Mouse (Mus musculus): ENCODE measurements around the gene Gltp.

Gltp gene

GRCm38 (mm10) chr5:114658255-114658654 lies 32.5 kb downstream of the Gltp start, which contains the start of gene Trpv4:
Gene Trpv4 (minus strand): TSS chr5:114658421.
- DNase-seq (ENCODE audit: inconsistent ontology term) = peak; percentile 73

DNA sequence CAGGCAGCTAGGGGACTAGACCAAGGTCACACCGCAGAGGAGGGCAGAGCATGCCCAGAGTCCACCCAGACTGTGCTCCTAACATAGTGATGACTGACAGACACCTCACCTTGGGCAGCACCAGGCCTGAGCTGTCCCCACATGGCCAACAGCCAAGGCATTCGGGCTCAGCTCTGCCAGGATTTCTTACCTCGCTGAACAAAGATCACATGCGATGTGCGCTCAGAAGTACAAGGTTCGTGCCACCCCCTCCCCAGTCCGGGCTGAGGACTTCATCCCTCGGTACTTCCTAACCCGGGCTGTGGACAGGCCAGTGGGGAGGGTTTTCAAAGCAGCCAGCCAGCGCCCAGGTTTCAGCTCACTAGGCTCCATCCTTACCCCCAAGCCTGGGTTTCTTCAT lies 33.4 kb downstream of the Gltp start:
- DNase-seq (ENCODE audit: inconsistent ontology term) = no peak

DNA sequence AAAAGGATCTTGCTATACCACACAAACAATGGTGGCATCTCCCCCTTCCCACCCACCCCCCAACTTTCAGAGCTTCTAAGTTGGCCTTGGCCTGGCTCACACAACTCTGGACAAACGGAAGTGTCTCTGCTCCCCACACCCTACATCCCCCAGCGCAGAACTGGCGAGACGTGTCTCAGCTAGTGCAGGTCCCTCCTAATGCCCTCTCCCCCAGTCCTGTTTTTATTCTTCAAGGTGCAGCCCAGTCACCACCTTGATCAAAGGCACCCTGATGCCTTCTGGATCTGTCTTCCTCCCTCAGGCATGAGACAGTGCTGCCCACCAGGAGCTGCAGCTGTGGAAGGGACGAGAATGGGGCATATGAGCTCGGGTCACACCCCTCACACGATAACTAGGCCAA lies 34.5 kb downstream of the Gltp start:
- no peak for DNase-seq (ENCODE audit: inconsistent ontology term)

DNA sequence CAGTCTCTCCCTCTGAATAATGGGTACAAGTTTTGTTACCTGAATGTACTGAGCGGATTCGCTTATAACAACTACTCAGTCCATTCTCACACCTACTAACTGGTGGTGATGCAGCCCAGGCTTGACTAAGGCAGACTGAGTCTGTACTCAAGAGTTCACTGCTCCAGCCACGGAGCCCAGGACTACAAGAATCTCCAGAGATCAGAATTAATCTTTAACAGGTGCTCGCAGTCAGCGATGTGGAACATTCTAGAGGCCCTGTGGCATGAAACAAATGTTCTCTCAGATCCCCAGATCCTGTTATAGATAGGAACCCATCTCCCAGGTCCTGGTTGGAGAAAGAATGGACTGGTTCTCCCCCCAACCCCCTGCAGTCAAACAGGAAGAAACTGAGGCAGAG lies 35.1 kb downstream of the Gltp start:
- DNase-seq (ENCODE audit: inconsistent ontology term) = no peak

GRCm38 (mm10) chr5:114653656-114654437 lies 36.9 kb downstream of the Gltp start:
- DNase-seq (ENCODE audit: inconsistent ontology term) = no peak

DNA sequence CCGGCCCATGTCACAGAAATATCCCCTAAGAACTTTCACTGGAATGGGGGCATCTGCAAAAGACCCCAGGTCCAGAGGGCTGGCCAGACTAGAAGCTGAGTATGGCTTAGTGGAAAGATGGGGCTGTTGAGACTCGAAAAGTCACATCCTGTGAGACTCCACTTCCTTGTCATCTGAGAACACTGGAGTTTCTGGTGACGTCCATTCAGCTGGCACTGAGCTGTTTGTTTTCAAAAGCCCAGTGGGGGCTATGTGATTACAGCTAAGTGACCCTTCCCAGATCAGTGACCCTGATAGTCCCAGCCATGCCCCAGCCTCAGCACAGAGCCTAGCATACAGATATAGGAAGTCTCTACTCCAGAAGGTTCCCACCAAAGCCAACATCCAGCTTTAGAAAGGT lies 39.3 kb downstream of the Gltp start:
- DNase-seq (ENCODE audit: inconsistent ontology term) = no peak

- DNase-seq (ENCODE audit: inconsistent ontology term) = peak; percentile 60
These were observed 39.8 kb downstream of the Gltp start for GRCm38 (mm10) chr5:114651002-114651401.

- DNase-seq (ENCODE audit: inconsistent ontology term) = peak; percentile 78
These were observed 42.0 kb downstream of the Gltp start for GRCm38 (mm10) chr5:114648728-114649311.

GRCm38 (mm10) chr5:114647211-114647974 lies 43.4 kb downstream of the Gltp start:
- peak; percentile 77 for DNase-seq (ENCODE audit: inconsistent ontology term)

DNA sequence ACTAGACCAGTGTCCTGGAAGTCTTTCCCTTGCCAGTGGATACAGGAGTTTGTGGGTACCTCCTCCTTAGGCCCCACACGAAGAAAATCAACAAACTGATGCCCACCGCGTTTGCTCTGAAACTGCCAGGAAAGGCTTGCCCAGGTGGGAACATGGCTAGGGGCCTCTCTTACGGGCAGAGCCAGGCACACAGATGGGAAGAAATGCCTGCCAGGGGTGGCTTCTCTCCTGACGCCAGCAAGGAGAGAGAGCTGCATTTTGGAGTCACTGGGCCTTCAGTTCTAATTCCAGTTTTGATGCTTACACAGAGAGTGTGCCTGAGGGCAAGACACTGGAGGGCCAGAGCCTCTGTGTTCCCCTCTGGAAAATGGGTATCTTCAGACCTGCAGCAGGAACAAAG lies 44.9 kb downstream of the Gltp start:
- no peak for DNase-seq (ENCODE audit: inconsistent ontology term)

DNA sequence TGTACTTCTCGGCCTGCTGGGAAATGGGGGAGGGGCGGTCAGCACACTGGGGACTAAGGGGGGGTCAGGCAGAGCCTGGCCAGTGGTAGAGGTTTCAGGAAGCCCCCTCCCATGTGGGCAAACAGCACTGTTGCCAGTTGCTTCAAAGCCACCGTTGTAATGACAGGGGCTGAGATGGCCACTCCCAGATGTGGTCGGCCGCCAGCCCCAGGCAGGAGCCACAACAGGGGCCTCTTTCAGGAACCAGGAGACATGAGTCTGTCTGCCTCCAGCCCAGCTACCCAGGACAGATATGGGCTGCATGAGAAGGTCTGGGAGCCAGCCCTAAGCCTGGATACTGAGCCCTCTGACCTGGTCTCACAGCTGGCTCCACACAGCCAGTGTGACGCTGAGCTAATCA lies 45.9 kb downstream of the Gltp start:
- DNase-seq (ENCODE audit: inconsistent ontology term) = no peak

DNA sequence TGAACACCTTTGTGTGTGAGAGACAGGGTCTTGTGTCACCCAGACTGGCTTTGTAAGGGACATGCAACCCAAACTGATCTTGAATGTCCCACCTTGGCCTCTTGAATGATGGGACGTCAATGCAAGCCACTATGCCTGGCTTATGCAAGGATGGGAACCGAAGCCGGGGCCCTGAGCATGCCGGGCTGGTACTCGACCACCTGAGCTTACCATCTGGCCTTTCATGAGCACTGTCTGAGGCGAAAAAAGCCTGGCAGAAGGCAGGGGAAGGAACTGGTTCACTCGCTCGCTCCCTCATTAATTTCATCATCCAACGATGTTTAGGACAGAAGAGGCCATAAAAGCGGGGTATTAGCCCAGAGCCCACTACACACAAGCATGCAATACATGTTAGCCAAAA lies 50.0 kb downstream of the Gltp start:
- no peak for DNase-seq (ENCODE audit: inconsistent ontology term)

DNA sequence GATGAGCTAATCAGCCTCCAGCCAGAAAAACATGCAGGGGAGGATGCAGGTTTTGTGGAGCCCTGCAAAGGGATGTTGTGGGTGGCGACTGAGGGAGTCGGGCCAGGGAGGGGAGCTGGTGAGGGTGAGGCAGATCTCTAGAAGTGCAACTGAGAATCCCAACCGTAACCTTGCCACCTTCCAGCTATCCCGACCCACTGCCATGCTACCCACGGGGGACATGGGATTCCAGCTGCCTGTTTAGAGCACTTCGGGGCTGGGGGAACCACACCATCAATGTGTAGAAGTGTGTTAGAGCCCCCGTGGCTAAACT lies 51.2 kb downstream of the Gltp start:
- DNase-seq (ENCODE audit: inconsistent ontology term) = no peak

DNA sequence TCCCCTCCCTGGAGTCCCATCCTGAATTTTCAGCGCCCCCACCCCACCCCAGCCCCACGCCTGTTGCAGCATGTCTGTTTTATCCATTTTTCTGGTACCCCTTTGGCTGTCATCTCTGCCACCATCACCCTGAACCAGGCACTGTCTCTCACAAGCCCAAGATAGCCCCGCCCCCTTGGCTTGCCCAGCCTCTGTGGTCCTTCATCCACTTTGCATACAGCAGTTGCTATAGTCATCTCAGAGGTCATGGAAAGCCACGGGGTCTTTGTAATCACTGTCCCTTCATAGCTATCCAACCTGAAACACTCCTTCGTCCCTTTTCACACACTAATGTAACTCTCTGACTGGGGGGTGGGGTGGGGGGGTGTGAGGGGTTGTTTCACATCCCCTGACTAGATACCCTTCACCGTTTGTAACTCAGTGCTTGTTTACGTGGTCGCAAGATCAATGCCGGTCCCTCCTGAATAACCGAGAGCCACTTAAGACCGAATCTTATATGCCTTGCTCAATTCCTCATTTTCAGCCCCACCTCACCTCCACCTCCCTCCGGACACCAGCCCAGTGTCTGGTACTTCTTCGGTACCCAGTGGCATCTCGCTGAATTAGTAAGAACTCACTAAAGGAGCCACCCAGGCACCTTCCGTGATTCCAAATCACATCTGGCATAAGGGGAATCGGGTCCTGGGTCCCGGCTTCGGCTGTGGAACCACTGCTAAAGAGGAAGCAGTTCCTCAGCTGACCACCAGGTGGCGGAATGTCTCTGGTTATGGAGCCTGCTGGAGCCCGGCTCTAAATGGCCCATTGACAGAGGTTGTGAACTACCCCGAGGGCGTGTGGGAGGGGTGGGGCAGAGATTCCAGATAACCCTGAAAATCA lies 51.8 kb downstream of the Gltp start:
- peak; percentile 91 for DNase-seq (ENCODE audit: inconsistent ontology term)

GRCm38 (mm10) chr5:114636091-114636490 lies 54.7 kb downstream of the Gltp start:
- no peak for DNase-seq (ENCODE audit: inconsistent ontology term)

DNA sequence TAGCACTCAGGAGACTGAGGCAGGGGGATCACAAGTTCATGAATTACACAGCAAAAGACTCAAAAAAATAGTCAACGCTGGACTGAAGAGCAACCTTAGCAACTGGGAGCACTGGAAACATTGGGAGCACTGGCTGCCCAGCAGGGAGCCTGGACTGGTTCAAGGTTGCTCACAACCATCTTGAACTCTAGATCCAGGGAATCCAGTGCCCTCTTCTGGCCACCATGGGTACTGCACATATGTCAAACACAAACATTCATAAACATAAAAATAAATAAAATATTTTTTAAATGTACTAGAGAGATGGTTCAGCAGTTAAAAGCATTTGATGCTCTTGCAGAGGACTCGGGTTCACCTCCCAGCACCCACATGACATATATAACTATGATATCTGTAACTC lies 59.4 kb downstream of the Gltp start:
- no peak for DNase-seq (ENCODE audit: inconsistent ontology term)

DNA sequence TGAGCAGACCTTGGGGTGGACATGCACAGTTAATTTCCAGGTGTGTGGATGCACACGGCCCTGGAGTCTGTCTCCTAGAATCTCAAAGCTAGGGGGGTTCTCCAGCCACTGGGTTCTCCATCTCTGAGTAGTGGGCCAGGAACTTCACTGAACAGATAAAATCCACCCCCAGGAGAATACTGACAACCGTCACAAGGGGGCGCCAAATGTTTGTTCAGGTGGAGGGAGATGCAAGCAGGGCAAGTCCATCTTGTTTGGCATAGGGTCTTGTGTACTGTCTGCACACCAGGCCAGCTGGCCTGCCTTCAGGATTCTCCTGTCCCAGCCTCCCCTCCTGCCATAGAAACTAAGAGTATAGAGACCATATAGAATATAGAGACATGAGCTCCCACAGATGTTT lies 65.2 kb downstream of the Gltp start:
- DNase-seq (ENCODE audit: inconsistent ontology term) = peak; percentile 54

DNA sequence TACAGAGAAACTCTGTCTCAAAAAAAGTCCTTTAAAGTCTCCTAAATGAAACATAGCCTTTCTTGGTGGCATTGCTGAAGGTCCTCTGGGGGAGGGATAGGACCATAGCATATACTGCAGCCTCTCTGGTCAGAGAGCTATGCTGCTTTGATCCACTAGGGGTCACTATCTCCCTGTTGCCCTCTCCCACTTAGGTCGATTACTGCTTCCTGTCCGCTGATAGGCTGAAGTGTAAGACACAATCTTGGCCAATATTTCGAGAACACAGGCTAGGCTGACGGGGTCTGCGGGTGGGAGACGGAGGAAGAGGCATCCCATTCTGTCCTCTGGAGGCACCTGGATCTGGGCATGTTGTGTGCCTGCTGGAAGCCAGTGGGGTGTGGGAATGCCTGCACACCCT lies 70.5 kb downstream of the Gltp start:
- DNase-seq (ENCODE audit: inconsistent ontology term) = no peak
